Mouse (Mus musculus): ENCODE data around the gene Ccdc85b. TPM values are rescaled to one million over a fixed set of nuclear protein-coding genes. Genes with fewer than 3 reads are reported as not detected.
"Not testable (repeated sequence)": the region's sequence is repeated elsewhere in the genome, so short reads cannot be mapped to it uniquely, and the experiment has no call there.

The Ccdc85b gene
- polyA plus RNA-seq, 1 experiment from 2014 or later = 10.2 TPM

DNA sequence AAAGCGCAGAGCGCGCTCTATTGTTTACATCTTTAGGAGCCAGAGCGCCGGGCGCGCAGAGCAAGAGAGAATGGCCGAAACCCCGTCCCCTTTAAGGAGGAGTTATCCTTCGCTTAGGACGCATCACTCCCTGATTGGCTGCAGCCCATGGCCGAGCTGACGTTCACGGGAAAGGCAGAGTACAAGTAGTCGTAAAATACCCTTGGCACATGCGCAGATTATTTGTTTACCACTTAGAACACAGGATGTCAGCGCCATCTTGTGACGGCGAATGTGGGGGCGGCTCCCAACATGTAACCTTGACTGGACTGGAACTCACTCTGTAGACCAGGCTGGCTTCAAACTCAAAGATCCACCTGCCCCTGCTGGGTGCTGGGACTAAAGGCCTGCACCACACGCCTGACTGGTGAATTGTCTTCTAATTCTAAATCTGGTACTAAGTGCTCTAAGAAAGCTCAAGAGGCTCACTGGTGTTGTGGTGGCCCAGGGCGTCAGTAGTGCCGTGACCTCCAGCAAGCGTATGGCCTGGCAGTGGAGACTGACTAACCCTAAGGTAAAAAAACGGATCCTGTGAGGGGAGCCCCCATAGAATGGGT is 51.1 kb downstream of the Ccdc85b start:
- Histone ChIP-seq H3K9ac (ENCODE audit: low read depth, low read length) (peak overlapping the region; percentile 76), H3K4me1 (ENCODE audit: control insufficient read depth, insufficient read depth, low read length) (peaks cover 12% of the 10 kb centered on the region), H3K27ac (ENCODE audit: low read length) (peak overlapping the region; percentile 81), H3K4me2 (ENCODE audit: low read length) (peak overlapping the region; percentile 60), H3K4me3 (ENCODE audit: low read depth, low read length) (peak overlapping the region; percentile 50)
- WGBS = 13% methylated on average over 21 of the region's 25 CpGs
- H3K27me3 ChIP-seq (ENCODE audit: control insufficient read depth, insufficient read depth, low read depth, low read length); H3K36me3 ChIP-seq (ENCODE audit: control insufficient read depth, insufficient read depth, low read length); H3K9me3 ChIP-seq (replicated peaks; ENCODE audit: control insufficient read depth, low read length, poor library complexity, severe bottlenecking): not testable (repeated sequence)
- ATAC-seq = peak; percentile 85

DNA sequence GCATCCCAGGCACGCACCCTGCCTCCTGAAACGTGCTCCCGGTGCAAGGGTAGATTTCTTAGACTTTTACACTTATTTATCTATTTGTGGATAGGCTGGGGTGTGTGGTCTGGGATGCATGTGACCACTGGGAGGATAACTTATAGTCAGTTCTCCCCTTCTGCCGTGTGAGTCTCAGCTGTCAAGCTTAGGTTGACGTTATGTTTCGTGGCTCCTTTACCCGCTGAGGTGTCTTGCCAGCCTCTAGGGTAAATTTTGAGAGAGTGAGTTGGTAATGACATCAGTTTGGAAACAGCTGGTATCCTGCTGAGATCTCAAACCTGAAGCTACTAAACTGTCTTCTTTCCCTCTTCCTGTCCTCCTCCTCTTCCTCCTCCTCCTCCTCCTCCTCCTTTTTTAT is 51.8 kb downstream of the Ccdc85b start:
- peak overlapping the region; percentile 43; the same call in 1 of the 2 replicates for H3K9ac ChIP-seq (ENCODE audit: low read depth, low read length)
- H3K36me3 ChIP-seq (ENCODE audit: control insufficient read depth, insufficient read depth, low read length) = no peaks in the 10 kb centered on the region
- H3K27ac ChIP-seq (ENCODE audit: low read length) = 0 out of 2 replicates have a peak overlapping the region, but pooled peaks have one; percentile 26
- no peaks in the 10 kb centered on the region for H3K9me3 ChIP-seq (replicated peaks; ENCODE audit: control insufficient read depth, low read length, poor library complexity, severe bottlenecking)
- 27% methylated on average over 7 of the region's 7 CpGs for whole genome bisulfite sequencing
- H3K4me2 ChIP-seq (ENCODE audit: low read length) = peak overlapping the region; percentile 52
- no peak for ATAC-seq
- peak overlapping the region; percentile 32 for H3K4me3 ChIP-seq (ENCODE audit: low read depth, low read length)
- H3K4me1 ChIP-seq (ENCODE audit: control insufficient read depth, insufficient read depth, low read length) = peaks cover 12% of the 10 kb centered on the region
- no peaks in the 10 kb centered on the region for H3K27me3 ChIP-seq (ENCODE audit: control insufficient read depth, insufficient read depth, low read depth, low read length)

Other genes starting within 250 kb of the Ccdc85b start
- gene Pacs1, start 184.8 kb downstream of the Ccdc85b start, polyA plus RNA-seq (2015; fragmentation: Nextera tagmentation; extraction: Ambion mirVana) = 50.7 and 52.2 TPM in 2 replicates
- gene Sf3b2, start 162.4 kb downstream of the Ccdc85b start, polyA plus RNA-seq (2015; fragmentation: Nextera tagmentation; extraction: Ambion mirVana) = 326 and 331 TPM in 2 replicates
- gene Gal3st3, start 159.6 kb downstream of the Ccdc85b start, polyA plus RNA-seq (2015; fragmentation: Nextera tagmentation; extraction: Ambion mirVana) = 41.6 and 49.4 TPM in 2 replicates
- not detected in 2 replicates for gene Catsper1, start 122.2 kb downstream of the Ccdc85b start, polyA plus RNA-seq (2015; fragmentation: Nextera tagmentation; extraction: Ambion mirVana)
- 7.5 and 11.1 TPM in 2 replicates for gene Cst6, start 108.3 kb downstream of the Ccdc85b start, polyA plus RNA-seq (2015; fragmentation: Nextera tagmentation; extraction: Ambion mirVana)
- gene Eif1ad, start 91.2 kb downstream of the Ccdc85b start, polyA plus RNA-seq (2015; fragmentation: Nextera tagmentation; extraction: Ambion mirVana) = 36.6 and 38.3 TPM in 2 replicates
- gene Banf1, start 90.7 kb downstream of the Ccdc85b start, polyA plus RNA-seq (2015; fragmentation: Nextera tagmentation; extraction: Ambion mirVana) = 302 and 321 TPM in 2 replicates
- 67.7 and 68.5 TPM in 2 replicates for gene Sart1, start 69.2 kb downstream of the Ccdc85b start, polyA plus RNA-seq (2015; fragmentation: Nextera tagmentation; extraction: Ambion mirVana)
- not detected in 2 replicates for gene Tsga10ip, start 55.4 kb downstream of the Ccdc85b start, polyA plus RNA-seq (2015; fragmentation: Nextera tagmentation; extraction: Ambion mirVana)
- 288 and 310 TPM in 2 replicates for gene Drap1, start 32.9 kb downstream of the Ccdc85b start, polyA plus RNA-seq (2015; fragmentation: Nextera tagmentation; extraction: Ambion mirVana)
- gene AI837181, start 32.8 kb downstream of the Ccdc85b start, polyA plus RNA-seq (2015; fragmentation: Nextera tagmentation; extraction: Ambion mirVana) = 61.8 and 67.9 TPM in 2 replicates
- not detected in 2 replicates for gene Fosl1, start 10.3 kb downstream of the Ccdc85b start, polyA plus RNA-seq (2015; fragmentation: Nextera tagmentation; extraction: Ambion mirVana)
- gene Fibp, start 2.7 kb upstream of the Ccdc85b start, polyA plus RNA-seq (2015; fragmentation: Nextera tagmentation; extraction: Ambion mirVana) = 159 and 178 TPM in 2 replicates
- gene Ctsw, start 10.6 kb upstream of the Ccdc85b start, polyA plus RNA-seq (2015; fragmentation: Nextera tagmentation; extraction: Ambion mirVana) = 5.0 and 5.2 TPM in 2 replicates
- gene Efemp2, start 16.1 kb upstream of the Ccdc85b start, polyA plus RNA-seq (2015; fragmentation: Nextera tagmentation; extraction: Ambion mirVana) = 34.1 and 35.3 TPM in 2 replicates
- 51.1 and 53.6 TPM in 2 replicates for gene Mus81, start 30.5 kb upstream of the Ccdc85b start, polyA plus RNA-seq (2015; fragmentation: Nextera tagmentation; extraction: Ambion mirVana)
- gene Cfl1, start 32.6 kb upstream of the Ccdc85b start, polyA plus RNA-seq (2015; fragmentation: Nextera tagmentation; extraction: Ambion mirVana) = 3,571 and 3,575 TPM in 2 replicates
- gene 1700020D05Rik, start 45.9 kb upstream of the Ccdc85b start, polyA plus RNA-seq (2015; fragmentation: Nextera tagmentation; extraction: Ambion mirVana) = not detected in 2 replicates
- 112 and 116 TPM in 2 replicates for gene Snx32, start 52.6 kb upstream of the Ccdc85b start, polyA plus RNA-seq (2015; fragmentation: Nextera tagmentation; extraction: Ambion mirVana)
- 0.11 TPM in 1 of 2 replicates, not detected in the other for gene Ovol1, start 102.8 kb upstream of the Ccdc85b start, polyA plus RNA-seq (2015; fragmentation: Nextera tagmentation; extraction: Ambion mirVana)
- gene Ap5b1, start 110.1 kb upstream of the Ccdc85b start, polyA plus RNA-seq (2015; fragmentation: Nextera tagmentation; extraction: Ambion mirVana) = 1.9 and 2.3 TPM in 2 replicates
- 55.5 and 58.4 TPM in 2 replicates for gene Rnaseh2c, start 144.0 kb upstream of the Ccdc85b start, polyA plus RNA-seq (2015; fragmentation: Nextera tagmentation; extraction: Ambion mirVana)
- 82.0 and 83.1 TPM in 2 replicates for gene Kat5, start 152.3 kb upstream of the Ccdc85b start, polyA plus RNA-seq (2015; fragmentation: Nextera tagmentation; extraction: Ambion mirVana)
- 30.6 and 37.7 TPM in 2 replicates for gene Rela, start 179.6 kb upstream of the Ccdc85b start, polyA plus RNA-seq (2015; fragmentation: Nextera tagmentation; extraction: Ambion mirVana)
- 17.5 and 17.7 TPM in 2 replicates for gene Sipa1, start 205.8 kb upstream of the Ccdc85b start, polyA plus RNA-seq (2015; fragmentation: Nextera tagmentation; extraction: Ambion mirVana)
- 9.5 and 12.9 TPM in 2 replicates for gene Map3k11, start 230.8 kb upstream of the Ccdc85b start, polyA plus RNA-seq (2015; fragmentation: Nextera tagmentation; extraction: Ambion mirVana)
- 23.9 and 25.3 TPM in 2 replicates for gene Pcnx3, start 231.0 kb upstream of the Ccdc85b start, polyA plus RNA-seq (2015; fragmentation: Nextera tagmentation; extraction: Ambion mirVana)
- 0.15 TPM in 1 of 2 replicates, not detected in the other for gene Kcnk7, start 246.5 kb upstream of the Ccdc85b start, polyA plus RNA-seq (2015; fragmentation: Nextera tagmentation; extraction: Ambion mirVana)